Mouse (Mus musculus) midbrain, postnatal 0 days (tissue): ENCODE measurements around the gene Akap17b. TPM values are rescaled to one million over a fixed set of nuclear protein-coding genes. Genes with fewer than 3 reads are reported as not detected.
A peak's percentile ranks its signal among the peaks of the same experiment; 100 is the strongest.

Experiments
- ATAC-seq: fragments of 200-750 bp; cut with Nextera tagmentation; 2 replicates; pipeline ENCODE4 v1.8.0; 2017; ENCODE audit warnings: moderate number of reproducible peaks, mild to moderate bottlenecking, moderate TSS enrichment, moderate library complexity; ENCODE audit not compliant: low FRiP score
- DNase-seq: peaks from one replicate; pipeline ENCODE4 v3.0.0-alpha.2; 2015; ENCODE audit warnings: low spot score
- H3K27ac ChIP-seq: fragments of 300-500 bp; sonication (generic); 2 replicates; pipeline ENCODE4 v1.5.1; 2014; ENCODE audit warnings: low read depth, mild to moderate bottlenecking, low read length, mixed read lengths
- H3K27me3 ChIP-seq: fragments of 300-500 bp; sonication (generic); 2 replicates; pipeline ENCODE4 v1.6.1; 2014; ENCODE audit warnings: low read length, control low read depth, mixed read lengths; ENCODE audit not compliant: insufficient read depth
- H3K36me3 ChIP-seq: fragments of 300-500 bp; sonication (generic); 2 replicates; pipeline ENCODE4 v1.6.1; 2014; ENCODE audit warnings: low read length, control low read depth, mixed read lengths; ENCODE audit not compliant: insufficient read depth
- H3K4me1 ChIP-seq: fragments of 300-500 bp; sonication (generic); 2 replicates; pipeline ENCODE4 v1.6.1; 2014; ENCODE audit warnings: mild to moderate bottlenecking, control low read depth, antibody characterized with exemption, low read length, mixed read lengths; ENCODE audit not compliant: insufficient read depth
- H3K4me2 ChIP-seq: fragments of 300-500 bp; sonication (generic); 2 replicates; pipeline ENCODE4 v1.6.1; 2014; ENCODE audit warnings: low read depth, mild to moderate bottlenecking, low read length, mixed read lengths; ENCODE audit not compliant: poor library complexity, severe bottlenecking
- H3K4me3 ChIP-seq: fragments of 300-500 bp; sonication (generic); 2 replicates; pipeline ENCODE4 v1.5.1; 2014; ENCODE audit warnings: low read depth, mild to moderate bottlenecking, low read length, moderate library complexity
- H3K9ac ChIP-seq: fragments of 300-500 bp; sonication (generic); replicated peaks from 2 replicates; pipeline ENCODE4 v1.6.1; 2014; ENCODE audit warnings: mild to moderate bottlenecking, low read length, moderate library complexity, mixed read lengths; ENCODE audit not compliant: poor library complexity, severe bottlenecking
- H3K9me3 ChIP-seq: fragments of 300-500 bp; sonication (generic); 2 replicates; pipeline ENCODE4 v1.6.1; 2016; ENCODE audit warnings: low read length, control low read depth
- CTCF ChIP-seq: IDR thresholded peaks from 2 replicates; pipeline ENCODE4 v1.5.1; 2016; ENCODE audit warnings: antibody characterized with exemption, mild to moderate bottlenecking
- whole genome bisulfite sequencing: fragments of 180-500 bp; shearing (Covaris S2); extraction: QIAGEN DNeasy Blood & Tissue Kit; methylation state at CpG from one replicate; pipeline ENCODE4 v1.1.7; 2014; 5-methylcytosine and 5-hydroxymethylcytosine counted together
- polyA plus RNA-seq: library from polyadenylated mRNA; unstranded; fragments of >200 nt; fragmentation: Nextera tagmentation; extraction: Ambion mirVana; gene quantifications from 2 replicates; pipeline ENCODE4 v1.2.1, GENCODE M21; 2015
- total RNA-seq: library from RNA; depleted of rRNA; stranded (reverse); fragments of >200 nt; gene quantifications from 2 replicates; pipeline ENCODE4 v1.2.3, GENCODE M21; 2014; rRNA removed

The Akap17b gene
- total RNA-seq: 9.8 TPM in 2 replicates
- polyA plus RNA-seq: 4.9 and 5.3 TPM in 2 replicates

DNA sequence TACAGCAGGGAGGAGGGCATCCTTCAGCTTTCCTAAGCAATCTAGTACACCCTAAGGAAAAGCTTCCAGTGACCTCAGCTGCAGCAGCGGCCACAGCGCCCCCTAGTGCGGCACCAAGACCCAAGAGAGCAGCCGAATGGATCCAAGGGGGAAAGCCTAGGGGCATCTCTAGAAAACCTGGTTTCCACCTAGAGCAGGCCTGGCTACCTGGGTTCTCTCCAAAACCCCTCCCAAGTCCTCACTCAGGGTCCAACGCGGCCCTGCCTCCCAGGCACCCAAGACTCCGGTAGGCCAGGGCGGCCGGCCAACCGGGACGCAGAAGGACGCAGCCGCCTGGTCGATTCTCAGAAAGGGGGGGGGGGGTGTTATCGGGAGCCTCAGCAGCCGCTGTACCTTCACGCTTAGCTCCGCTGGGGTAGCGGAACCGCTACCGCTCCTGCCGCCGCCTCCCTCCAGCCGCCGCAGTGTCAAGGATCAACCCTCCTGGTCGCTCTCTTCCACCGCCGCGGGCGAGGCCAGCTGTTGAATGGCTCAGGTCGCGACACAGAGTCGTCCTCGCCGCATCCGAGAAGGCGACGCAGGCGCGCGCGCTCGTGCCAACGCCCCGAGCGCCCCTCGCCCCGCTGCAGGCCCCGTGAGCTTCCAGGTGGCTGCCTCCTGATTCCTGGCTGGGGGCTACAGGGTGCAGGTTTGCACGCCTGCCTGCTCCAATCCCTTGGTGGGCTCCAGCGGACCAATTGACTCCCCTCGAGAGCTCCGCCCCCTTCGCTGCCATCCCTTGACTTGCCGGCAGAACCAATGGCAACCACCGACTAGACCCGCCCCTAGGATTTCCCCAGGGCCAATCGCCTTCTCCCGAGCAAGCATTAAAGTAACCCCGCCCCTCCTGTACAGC is at the start of gene Akap17b:
Akap17b (minus strand) TSS at position 739 of the 895 bp plus-strand sequence.
- Histone ChIP-seq H3K9me3 (no peaks in the 10 kb centered on the region), H3K36me3 (no peaks in the 10 kb centered on the region), H3K4me3 (peak within 1 kb of the TSS; percentile 47), H3K4me1 (no peaks in the 10 kb centered on the region), H3K4me2 (peak within 1 kb of the TSS; percentile 54), H3K27me3 (no peaks in the 10 kb centered on the region), H3K27ac (peak within 1 kb of the TSS; percentile 82), H3K9ac (peak within 1 kb of the TSS; percentile 50)
- TF ChIP-seq CTCF: peak; percentile 76
- ATAC-seq (peak; percentile 97), DNase-seq (peak; percentile 93)
- 25% methylated on average over 41 of the region's 60 CpGs for whole genome bisulfite sequencing

DNA sequence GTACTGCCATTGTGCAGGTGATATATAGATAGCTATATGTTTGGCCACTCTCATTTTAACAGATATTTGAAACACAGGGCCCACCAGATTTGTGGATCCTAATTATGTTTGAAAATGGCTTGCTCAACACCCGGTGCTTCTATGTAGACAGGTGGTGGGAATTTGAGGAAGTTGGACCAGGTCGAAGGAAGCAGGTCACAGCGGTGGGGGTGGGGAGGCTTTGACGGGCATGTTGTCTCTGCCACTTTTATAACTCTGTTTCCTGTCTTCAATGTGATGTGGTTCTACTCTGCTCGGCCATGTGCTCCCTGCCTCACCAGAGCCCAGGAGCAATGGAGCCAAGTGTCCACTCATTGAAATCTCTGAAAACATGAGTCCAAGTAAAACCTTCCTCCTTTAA is 46.2 kb upstream of the Akap17b start:
- no peaks in the 10 kb centered on the region for H3K27me3 ChIP-seq
- WGBS: 86% methylated on average over 5 of the region's 5 CpGs
- H3K4me1 ChIP-seq: no peaks in the 10 kb centered on the region
- TF ChIP-seq CTCF: no peak
- no peak overlapping the region for H3K4me3 ChIP-seq
- no peak overlapping the region for H3K9ac ChIP-seq
- DNase-seq: no peak
- H3K27ac ChIP-seq: no peak overlapping the region
- no peak overlapping the region for H3K4me2 ChIP-seq
- no peaks in the 10 kb centered on the region for H3K9me3 ChIP-seq
- ATAC-seq: no peak
- H3K36me3 ChIP-seq: no peaks in the 10 kb centered on the region

DNA sequence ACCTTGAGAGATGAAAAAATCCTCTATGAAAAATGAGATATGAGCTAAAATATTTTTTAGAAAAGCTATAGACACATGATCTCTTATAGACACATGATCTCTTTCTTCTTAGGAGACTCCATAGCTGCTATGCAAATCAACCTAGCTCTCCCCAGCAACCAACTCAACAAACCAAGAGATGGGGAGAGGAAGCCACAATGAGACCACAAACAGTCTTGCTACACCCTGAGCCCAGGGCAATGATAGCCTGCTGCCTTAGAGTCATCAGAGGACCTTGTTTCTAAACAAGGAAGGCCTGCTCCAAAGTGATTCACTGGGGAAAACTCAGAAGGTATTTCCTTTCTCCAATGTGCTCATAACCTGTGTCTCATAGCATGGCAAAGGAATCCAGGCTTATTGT is 44.5 kb upstream of the Akap17b start:
- no peak overlapping the region for H3K4me2 ChIP-seq
- DNase-seq (no peak), ATAC-seq (no peak)
- no peaks in the 10 kb centered on the region for H3K9me3 ChIP-seq
- no peak overlapping the region for H3K27ac ChIP-seq
- no peaks in the 10 kb centered on the region for H3K27me3 ChIP-seq
- TF ChIP-seq CTCF: no peak
- H3K4me1 ChIP-seq: no peaks in the 10 kb centered on the region
- H3K4me3 ChIP-seq: no peak overlapping the region
- no peaks in the 10 kb centered on the region for H3K36me3 ChIP-seq
- no peak overlapping the region for H3K9ac ChIP-seq

DNA sequence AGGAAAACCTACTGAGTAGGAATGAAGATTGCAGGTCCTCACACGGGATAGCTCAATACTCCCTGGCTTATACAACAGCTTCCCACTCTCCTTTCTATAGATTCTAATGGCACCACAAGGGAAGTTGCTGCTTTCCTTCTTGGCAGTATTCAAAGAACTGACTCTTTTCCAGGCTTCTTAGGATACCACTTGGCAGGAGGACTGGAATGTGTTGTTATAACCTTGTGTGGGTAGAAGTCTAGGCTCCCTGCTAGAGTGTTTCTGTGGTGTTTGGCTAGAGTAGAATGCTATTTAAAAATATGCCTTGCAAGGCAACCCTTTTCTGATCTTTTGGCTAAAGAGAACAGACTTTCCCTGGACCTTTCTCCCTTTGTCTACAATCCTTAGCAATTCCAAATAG is 31.6 kb upstream of the Akap17b start:
- WGBS: 57% methylated on average over 1 of the region's 1 CpGs
- H3K4me1 ChIP-seq: no peaks in the 10 kb centered on the region

DNA sequence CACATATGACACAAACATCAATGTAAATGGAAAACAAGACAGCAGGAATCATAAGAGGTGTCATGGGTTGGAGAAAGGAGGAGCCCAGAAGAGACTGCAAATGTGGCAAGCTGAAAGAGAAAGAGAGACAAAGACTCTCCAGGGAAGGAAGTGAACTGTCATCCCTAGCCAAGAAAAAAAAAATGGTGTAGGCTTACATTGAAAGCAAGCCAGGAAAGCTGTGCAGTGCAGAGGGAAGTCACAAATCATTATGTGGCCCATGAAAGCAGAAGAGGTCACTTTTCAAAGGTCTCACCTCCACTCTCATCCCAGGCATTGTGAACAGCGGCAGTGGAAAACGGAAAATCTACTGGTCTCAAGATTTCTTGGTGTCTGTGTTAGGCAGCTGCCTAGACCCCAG is 27.5 kb upstream of the Akap17b start:
- no peaks in the 10 kb centered on the region for H3K9me3 ChIP-seq
- ATAC-seq: no peak
- no peaks in the 10 kb centered on the region for H3K36me3 ChIP-seq
- no peak overlapping the region for H3K4me3 ChIP-seq
- no peaks in the 10 kb centered on the region for H3K27me3 ChIP-seq
- no peak overlapping the region for H3K9ac ChIP-seq
- H3K27ac ChIP-seq: no peak overlapping the region
- H3K4me1 ChIP-seq: no peaks in the 10 kb centered on the region
- DNase-seq: peak; percentile 27
- 74% methylated on average over 2 of the region's 2 CpGs for WGBS
- TF ChIP-seq CTCF: no peak
- no peak overlapping the region for H3K4me2 ChIP-seq

More for the DNA sequence above, 31.6 kb upstream of the Akap17b start:
- Histone ChIP-seq H3K36me3 (no peaks in the 10 kb centered on the region), H3K9me3 (no peaks in the 10 kb centered on the region), H3K27me3 (no peaks in the 10 kb centered on the region), H3K4me3 (no peak overlapping the region), H3K27ac (no peak overlapping the region), H3K9ac (no peak overlapping the region), H3K4me2 (no peak overlapping the region)
- TF ChIP-seq CTCF: no peak
- ATAC-seq (no peak), DNase-seq (peak; percentile 35)

DNA sequence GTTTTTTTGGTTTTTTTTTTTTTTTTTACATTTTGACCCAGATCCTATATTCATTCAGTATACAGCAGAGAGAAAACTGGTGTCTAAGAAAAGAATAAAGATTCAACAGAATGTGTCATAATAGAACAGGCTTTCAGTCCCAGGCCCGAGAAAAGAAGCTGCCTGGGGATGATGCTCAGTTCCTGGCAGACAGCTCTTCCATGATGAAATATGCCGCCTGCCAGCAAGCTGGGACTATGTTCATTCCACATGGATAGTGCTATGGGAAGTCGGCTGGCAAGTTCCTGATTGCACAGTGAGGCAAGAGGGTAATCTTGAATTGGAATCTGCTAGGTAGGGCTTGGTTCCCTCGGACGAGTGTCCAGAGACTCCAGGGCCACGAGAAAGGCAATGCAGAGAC is 5.1 kb downstream of the Akap17b start:
- H3K4me2 ChIP-seq: no peak overlapping the region
- no peak overlapping the region for H3K27ac ChIP-seq
- no peaks in the 10 kb centered on the region for H3K36me3 ChIP-seq
- DNase-seq (peak; percentile 11), ATAC-seq (no peak)
- no peaks in the 10 kb centered on the region for H3K4me1 ChIP-seq
- H3K27me3 ChIP-seq: no peaks in the 10 kb centered on the region
- 79% methylated on average over 6 of the region's 6 CpGs for WGBS
- no peak overlapping the region for H3K4me3 ChIP-seq
- TF ChIP-seq CTCF: no peak
- H3K9me3 ChIP-seq: no peaks in the 10 kb centered on the region
- H3K9ac ChIP-seq: no peak overlapping the region
